Mouse (Mus musculus) testis, adult 2 months (tissue): ENCODE results near the gene Stab2. TPM values are rescaled to one million over a fixed set of nuclear protein-coding genes. Genes with fewer than 3 reads are reported as not detected.

Source experiments
- H3K27ac ChIP-seq: fragments of 200-500 bp; 2 replicates; pipeline ENCODE4 v1.5.1; 2012; ENCODE audit warnings: low read depth, low read length; ENCODE audit not compliant: control insufficient read depth, insufficient read depth
- H3K27me3 ChIP-seq: fragments of 200-500 bp; 2 replicates; pipeline ENCODE4 v1.6.1; 2012; ENCODE audit warnings: mild to moderate bottlenecking, low read length, moderate library complexity; ENCODE audit not compliant: control insufficient read depth, insufficient read depth
- H3K36me3 ChIP-seq: fragments of 200-500 bp; 2 replicates; pipeline ENCODE4 v1.6.1; 2012; ENCODE audit warnings: mild to moderate bottlenecking, low read length; ENCODE audit not compliant: control insufficient read depth, insufficient read depth
- H3K4me1 ChIP-seq: fragments of 200-500 bp; 2 replicates; pipeline ENCODE4 v1.6.1; 2012; ENCODE audit warnings: low read length; ENCODE audit not compliant: control insufficient read depth, insufficient read depth
- H3K4me3 ChIP-seq: fragments of 200-500 bp; 2 replicates; pipeline ENCODE4 v1.5.1; 2012; ENCODE audit warnings: low read depth, mild to moderate bottlenecking, low read length, moderate library complexity, mixed read lengths; ENCODE audit not compliant: control insufficient read depth
- CTCF ChIP-seq: fragments of 200-500 bp; IDR thresholded peaks from 2 replicates; pipeline ENCODE4 v1.5.1; 2012; ENCODE audit warnings: low read depth, mild to moderate bottlenecking, inconsistent platforms, low read length, moderate library complexity; ENCODE audit not compliant: control insufficient read depth, insufficient read depth, insufficient replicate concordance
- POLR2A ChIP-seq: fragments of 200-500 bp; IDR thresholded peaks from 2 replicates; pipeline ENCODE4 v1.6.1; 2012; ENCODE audit warnings: low read depth, mild to moderate bottlenecking, inconsistent platforms, low read length, moderate library complexity; ENCODE audit not compliant: control insufficient read depth
- polyA plus RNA-seq: library from polyadenylated mRNA; depleted of rRNA; stranded (reverse); fragments of >200 nt; gene quantifications from 2 replicates; pipeline ENCODE4 v1.2.3, GENCODE M21; 2012; rRNA removed

Gene Stab2
- polyA plus RNA-seq, 1 experiment: 6.5 TPM

DNA sequence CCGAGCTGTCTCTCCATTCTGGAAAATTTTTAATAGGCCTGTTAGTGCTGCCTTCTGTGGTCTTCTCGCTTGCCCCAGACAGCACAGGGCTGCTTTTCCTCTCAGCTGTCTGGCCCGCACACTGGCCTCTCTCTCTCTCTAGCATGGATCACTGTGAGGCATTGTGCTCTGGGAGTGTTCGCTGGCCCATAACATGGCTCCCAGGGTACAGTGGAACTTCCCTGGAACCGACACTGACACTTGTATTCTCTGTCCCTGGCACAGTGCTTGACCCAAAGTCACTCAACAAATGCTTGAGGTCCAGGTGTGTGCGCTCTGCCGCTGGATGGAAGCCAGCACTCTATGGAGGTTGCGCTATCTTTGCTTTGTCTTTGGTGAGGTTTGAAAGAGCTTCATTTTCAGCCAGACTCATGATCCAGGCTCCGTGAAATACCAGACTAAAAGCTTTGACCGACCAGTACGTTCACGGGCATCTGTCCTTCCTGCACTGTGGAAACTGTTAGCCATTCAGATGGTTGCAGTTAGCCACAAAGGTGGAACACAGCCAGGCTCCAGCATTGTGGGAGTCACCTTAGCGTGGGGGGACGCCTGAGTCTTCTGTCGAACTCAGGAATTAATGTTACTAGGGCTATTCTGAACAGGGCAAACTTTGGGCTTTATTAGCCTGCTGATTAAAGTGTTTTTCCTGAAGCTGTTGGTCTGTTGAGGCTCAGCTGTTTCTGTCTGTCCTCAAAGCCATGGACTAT, 199.6 kb downstream of the Stab2 start:
- Histone ChIP-seq H3K27ac (no peak overlapping the region), H3K4me1 (peaks cover 4% of the 10 kb centered on the region), H3K27me3 (no peaks in the 10 kb centered on the region), H3K4me3 (no peak overlapping the region), H3K36me3 (no peaks in the 10 kb centered on the region)
- no peak for TF ChIP-seq POLR2A
- no peak for TF ChIP-seq CTCF

DNA sequence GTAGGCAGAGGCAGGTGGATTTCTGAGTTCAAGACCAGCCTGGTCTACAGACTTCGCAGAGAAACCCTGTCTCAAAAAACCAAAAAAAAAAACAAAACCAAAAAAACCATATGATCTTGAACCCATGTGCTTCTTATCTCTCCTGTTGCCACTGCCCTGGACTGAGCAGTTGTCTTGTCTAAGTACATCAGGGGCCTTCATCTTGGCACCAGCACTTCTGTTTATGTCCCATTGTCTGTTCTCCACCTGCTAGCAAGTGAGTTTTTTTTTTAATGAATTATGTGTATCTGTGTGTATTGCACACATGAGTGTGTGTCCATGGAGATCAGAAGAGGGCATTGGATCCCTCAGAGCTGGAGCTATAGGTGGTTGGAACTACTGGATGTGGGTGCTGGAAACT, 200.5 kb downstream of the Stab2 start:
- no peaks in the 10 kb centered on the region for H3K27me3 ChIP-seq
- H3K4me3 ChIP-seq: no peak overlapping the region
- no peak for TF ChIP-seq POLR2A
- no peak for TF ChIP-seq CTCF
- H3K27ac ChIP-seq: no peak overlapping the region
- peaks cover 4% of the 10 kb centered on the region for H3K4me1 ChIP-seq
- no peaks in the 10 kb centered on the region for H3K36me3 ChIP-seq

DNA sequence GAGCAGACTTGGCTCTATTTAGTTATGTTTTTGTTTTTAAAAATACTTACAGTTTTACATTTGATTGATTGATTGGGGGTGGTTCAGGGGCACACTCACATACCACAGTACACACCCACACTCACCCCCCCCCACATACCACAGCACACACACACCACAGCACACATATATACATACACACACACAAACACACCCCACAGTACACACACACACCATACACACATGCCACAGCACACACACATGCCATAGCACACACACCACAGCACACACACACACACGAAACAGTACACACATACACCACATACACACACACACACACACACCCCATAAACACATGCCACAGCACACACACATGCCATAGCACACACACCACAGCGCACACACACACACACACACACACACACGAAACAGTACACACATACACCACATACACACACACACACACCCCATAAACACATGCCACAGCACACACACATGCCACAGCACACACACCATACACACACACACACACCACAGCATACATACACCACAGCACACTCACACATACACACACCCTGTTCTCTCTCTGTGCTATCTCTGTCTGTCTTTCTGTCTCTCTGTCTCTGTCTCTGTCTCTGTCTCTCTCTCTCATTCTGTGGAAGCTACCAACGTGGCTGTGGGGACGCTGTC, 211.6 kb downstream of the Stab2 start:
- H3K36me3 ChIP-seq: no peaks in the 10 kb centered on the region
- TF ChIP-seq POLR2A: no peak
- TF ChIP-seq CTCF: no peak
- H3K4me3 ChIP-seq: peak overlapping the region; percentile 4
- no peak overlapping the region for H3K27ac ChIP-seq
- no peaks in the 10 kb centered on the region for H3K27me3 ChIP-seq
- H3K4me1 ChIP-seq: peaks cover 6% of the 10 kb centered on the region

DNA sequence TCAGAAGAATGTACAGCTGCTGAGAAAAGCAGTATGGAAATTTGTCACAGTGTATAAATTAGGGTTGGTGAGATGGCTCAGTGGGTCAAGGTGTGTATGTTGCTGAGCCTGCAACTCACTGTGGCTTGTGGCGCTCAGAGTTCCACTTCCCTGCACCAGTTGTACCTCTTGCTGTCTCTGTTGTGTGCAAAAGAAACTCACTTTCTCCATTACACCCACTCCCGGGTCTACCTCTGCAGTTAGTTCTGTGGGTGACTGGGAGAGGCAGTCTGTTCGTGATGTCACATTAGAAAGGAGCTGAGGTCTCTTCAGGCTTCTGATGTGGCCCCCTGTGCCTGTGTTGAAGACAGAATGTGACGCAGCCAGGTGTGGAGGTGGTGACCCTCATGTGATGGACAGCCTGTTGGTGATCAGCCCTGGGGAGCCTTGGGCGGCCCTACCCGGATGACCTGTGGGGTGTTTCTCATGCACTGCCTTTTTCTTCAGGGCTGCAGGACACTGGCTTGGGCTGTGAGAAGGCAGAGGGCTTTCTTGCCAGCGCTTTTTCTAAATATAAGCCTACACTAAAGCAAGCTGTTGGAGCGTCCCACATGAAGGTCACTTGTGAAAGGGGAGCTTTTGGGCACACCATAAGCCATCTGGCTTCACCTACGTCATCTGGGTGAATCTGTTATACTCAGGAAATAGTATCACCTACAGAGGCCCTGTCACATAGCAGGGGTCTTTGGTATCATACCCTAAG, 212.9 kb downstream of the Stab2 start:
- peaks cover 6% of the 10 kb centered on the region for H3K4me1 ChIP-seq
- TF ChIP-seq CTCF (no peak), POLR2A (no peak)
- H3K27ac ChIP-seq: no peak overlapping the region
- no peak overlapping the region for H3K4me3 ChIP-seq
- H3K27me3 ChIP-seq: no peaks in the 10 kb centered on the region
- H3K36me3 ChIP-seq: no peaks in the 10 kb centered on the region

DNA sequence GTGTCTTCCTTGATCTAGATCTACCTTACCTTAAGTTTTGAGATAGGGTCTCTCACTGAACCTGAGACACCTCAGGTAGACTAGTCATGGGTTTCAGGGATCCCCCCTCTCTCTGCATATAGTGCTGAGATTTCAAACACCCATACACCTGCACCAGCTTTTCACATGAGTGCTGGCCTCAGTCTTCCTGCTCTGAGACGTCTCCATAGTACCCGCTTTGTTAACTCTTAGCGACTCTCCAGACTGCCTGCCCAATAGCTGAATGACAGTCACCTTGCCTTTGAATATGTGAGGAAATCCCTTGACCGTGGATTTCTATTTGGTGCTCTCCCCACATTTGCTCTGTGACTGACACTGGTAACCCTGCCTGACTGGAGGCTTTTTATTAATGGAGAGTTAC, 213.6 kb downstream of the Stab2 start:
- peaks cover 6% of the 10 kb centered on the region for H3K4me1 ChIP-seq
- H3K36me3 ChIP-seq: no peaks in the 10 kb centered on the region
- no peak overlapping the region for H3K4me3 ChIP-seq
- TF ChIP-seq POLR2A: no peak
- no peak for TF ChIP-seq CTCF
- no peak overlapping the region for H3K27ac ChIP-seq
- H3K27me3 ChIP-seq: no peaks in the 10 kb centered on the region

DNA sequence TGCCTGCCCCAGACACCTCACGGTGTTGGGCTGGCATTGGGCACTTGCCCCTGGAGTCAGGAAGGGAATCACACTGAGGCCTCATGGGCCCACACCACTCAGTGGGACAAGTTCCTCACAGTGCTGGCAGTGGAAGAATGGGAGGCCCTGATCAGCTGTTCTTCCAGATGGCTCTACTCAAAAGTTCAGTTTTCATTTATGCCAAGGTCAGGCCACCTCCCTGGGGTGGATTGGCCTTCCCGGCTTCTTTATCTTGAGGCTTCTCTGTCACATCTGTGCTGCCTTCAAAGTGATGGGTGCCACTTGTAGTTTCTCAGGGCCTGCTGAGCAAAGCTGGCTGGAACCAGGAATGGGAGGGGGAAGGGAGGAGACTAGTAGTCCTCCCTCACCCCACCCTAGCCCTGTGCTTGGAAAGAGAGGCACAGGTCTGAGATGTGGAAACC, 214.3 kb downstream of the Stab2 start:
- H3K4me3 ChIP-seq: no peak overlapping the region
- H3K4me1 ChIP-seq: peaks cover 6% of the 10 kb centered on the region
- no peak for TF ChIP-seq CTCF
- no peak for TF ChIP-seq POLR2A
- no peaks in the 10 kb centered on the region for H3K27me3 ChIP-seq
- peak overlapping the region; percentile 58; the same call in 1 of the 2 replicates for H3K27ac ChIP-seq
- H3K36me3 ChIP-seq: no peaks in the 10 kb centered on the region

DNA sequence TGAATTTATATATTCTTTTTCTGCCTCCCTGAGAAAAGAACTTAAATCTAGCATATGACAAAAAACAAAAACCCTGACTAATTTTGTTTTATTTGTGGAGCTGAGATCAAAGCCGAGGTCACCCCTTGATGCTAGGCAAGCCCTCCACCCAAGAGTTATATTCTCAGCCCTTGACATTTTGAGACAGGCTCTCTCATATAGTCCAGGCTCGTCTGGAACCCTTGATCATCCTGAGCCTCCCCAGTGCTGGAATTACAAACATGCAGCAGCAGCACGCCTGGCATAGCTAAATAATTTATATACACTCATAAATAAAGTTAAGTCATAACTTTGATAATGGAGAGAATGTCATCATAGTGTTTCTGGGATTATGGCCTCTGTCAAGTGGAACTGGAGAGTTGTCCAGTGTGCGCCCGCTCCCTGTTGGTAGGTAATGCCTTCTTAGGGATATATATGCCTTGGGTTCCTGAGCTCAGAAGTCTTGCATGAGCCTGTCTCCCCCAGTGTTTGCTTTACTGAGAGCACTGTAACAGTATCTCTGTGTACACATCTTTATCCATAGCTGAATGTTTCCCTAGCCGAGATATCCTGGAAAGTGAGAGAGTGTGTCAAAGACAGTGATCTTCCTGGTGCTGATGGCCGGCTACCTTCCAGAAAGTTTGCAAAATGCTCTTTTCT, 216.2 kb downstream of the Stab2 start:
- Histone ChIP-seq H3K4me3 (peak overlapping the region; percentile 7), H3K27ac (no peak overlapping the region), H3K36me3 (no peaks in the 10 kb centered on the region), H3K4me1 (peaks cover 6% of the 10 kb centered on the region), H3K27me3 (no peaks in the 10 kb centered on the region)
- no peak for TF ChIP-seq POLR2A
- no peak for TF ChIP-seq CTCF

Other genes with a start within 250 kb of the Stab2 start
- gene Gm49358, start 244.1 kb downstream of the Stab2 start, polyA plus RNA-seq: not detected in 2 replicates
- gene Nt5dc3, start 229.0 kb downstream of the Stab2 start, polyA plus RNA-seq: 7.0 and 7.7 TPM in 2 replicates
- 201 and 242 TPM in 2 replicates for gene 1700113H08Rik, start 50.0 kb upstream of the Stab2 start, polyA plus RNA-seq